Mouse (Mus musculus) stomach, postnatal 0 days (tissue): ENCODE data around the gene Xrcc6. TPM values are rescaled to one million over a fixed set of nuclear protein-coding genes. Genes with fewer than 3 reads are reported as not detected.
A peak's percentile ranks its signal among the peaks of the same experiment; 100 is the strongest.

Source experiments
- ATAC-seq: fragments of 200-750 bp; cut with Nextera tagmentation; 2 replicates; pipeline ENCODE4 v1.8.0; 2017; ENCODE audit not compliant: low FRiP score, low TSS enrichment
- DNase-seq: peaks from one replicate; pipeline ENCODE4 v3.0.0-alpha.2; 2016; ENCODE audit warnings: low spot score
- H3K27ac ChIP-seq: fragments of 300-500 bp; sonication (generic); replicated peaks from 2 replicates; pipeline ENCODE4 v1.5.1; 2014; ENCODE audit warnings: mild to moderate bottlenecking, control low read depth
- H3K27me3 ChIP-seq: fragments of 300-500 bp; sonication (generic); 2 replicates; pipeline ENCODE4 v1.6.1; 2014; ENCODE audit warnings: low read length; ENCODE audit not compliant: control insufficient read depth, insufficient read depth
- H3K36me3 ChIP-seq: fragments of 300-500 bp; sonication (generic); 2 replicates; pipeline ENCODE4 v1.6.1; 2014; ENCODE audit warnings: low read length, mixed read lengths; ENCODE audit not compliant: control insufficient read depth, insufficient read depth
- H3K4me1 ChIP-seq: fragments of 300-500 bp; sonication (generic); replicated peaks from 2 replicates; pipeline ENCODE4 v1.6.1; 2014; ENCODE audit warnings: antibody characterized with exemption; ENCODE audit not compliant: control insufficient read depth, insufficient read depth
- H3K4me2 ChIP-seq: fragments of 300-500 bp; sonication (generic); replicated peaks from 2 replicates; pipeline ENCODE4 v1.6.1; 2014; ENCODE audit warnings: low read depth, mild to moderate bottlenecking, control low read depth, moderate library complexity
- H3K4me3 ChIP-seq: fragments of 300-500 bp; sonication (generic); 2 replicates; pipeline ENCODE4 v1.5.1; 2014; ENCODE audit warnings: low read depth, low read length, control low read depth
- H3K9ac ChIP-seq: fragments of 300-500 bp; sonication (generic); 2 replicates; pipeline ENCODE4 v1.6.1; 2014; ENCODE audit warnings: mild to moderate bottlenecking, low read length, control low read depth, mixed read lengths
- H3K9me3 ChIP-seq: fragments of 300-500 bp; sonication (generic); 2 replicates; pipeline ENCODE4 v1.6.1; 2016; ENCODE audit warnings: low read length; ENCODE audit not compliant: control insufficient read depth
- CTCF ChIP-seq: IDR thresholded peaks from 2 replicates; pipeline ENCODE4 v1.5.1; 2016; ENCODE audit warnings: antibody characterized with exemption, low read depth, mild to moderate bottlenecking, moderate library complexity
- EP300 ChIP-seq: optimal IDR thresholded peaks from 2 replicates; pipeline ENCODE3; 2016; ENCODE audit warnings: antibody characterized with exemption
- WGBS: fragments of 180-500 bp; shearing (Covaris S2); extraction: QIAGEN DNeasy Blood & Tissue Kit; methylation state at CpG from one replicate; pipeline ENCODE4 v1.1.7; 2014; 5-methylcytosine and 5-hydroxymethylcytosine counted together
- polyA plus RNA-seq: library from polyadenylated mRNA; unstranded; fragments of >200 nt; fragmentation: Nextera tagmentation; extraction: Ambion mirVana; gene quantifications from 2 replicates; pipeline ENCODE4 v1.2.1, GENCODE M21; 2015

Gene Xrcc6
- polyA plus RNA-seq, 1 experiment from 2014 or later, result 30.4 TPM

DNA sequence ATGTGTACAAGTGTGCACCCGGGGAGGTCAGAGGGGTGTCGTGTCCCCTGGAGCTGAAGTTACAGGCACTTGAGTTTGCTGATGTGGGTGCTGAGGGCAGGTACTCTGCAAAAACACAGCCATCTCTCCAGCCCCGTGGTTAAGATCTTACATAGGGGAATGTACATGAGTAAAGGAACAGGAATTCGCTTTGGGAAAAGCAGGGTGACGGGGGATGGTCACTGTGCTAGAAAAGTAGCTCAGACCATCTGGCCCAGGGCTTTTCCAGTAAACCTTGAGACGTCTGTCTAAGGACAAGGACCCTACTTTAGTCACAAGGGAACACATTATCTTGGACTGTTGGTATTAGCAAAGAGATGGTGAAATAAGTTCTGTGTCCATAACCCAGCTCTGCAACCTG lies 24.3 kb downstream of the Xrcc6 start:
- no peak overlapping the region for H3K4me3 ChIP-seq
- H3K9me3 ChIP-seq, result no peaks in the 10 kb centered on the region
- no peaks in the 10 kb centered on the region for H3K27me3 ChIP-seq
- no peaks in the 10 kb centered on the region for H3K36me3 ChIP-seq
- H3K27ac ChIP-seq, result no peak overlapping the region
- ATAC-seq, result no peak
- DNase-seq, result no peak
- H3K9ac ChIP-seq, result no peak overlapping the region
- no peak for TF ChIP-seq EP300
- no peak for TF ChIP-seq CTCF
- H3K4me2 ChIP-seq, result no peak overlapping the region
- WGBS, result 74% methylated on average over 6 of the region's 6 CpGs
- H3K4me1 ChIP-seq, result 0 out of 2 replicates have a peak, but pooled peaks cover 4% of the 10 kb centered on the region

DNA sequence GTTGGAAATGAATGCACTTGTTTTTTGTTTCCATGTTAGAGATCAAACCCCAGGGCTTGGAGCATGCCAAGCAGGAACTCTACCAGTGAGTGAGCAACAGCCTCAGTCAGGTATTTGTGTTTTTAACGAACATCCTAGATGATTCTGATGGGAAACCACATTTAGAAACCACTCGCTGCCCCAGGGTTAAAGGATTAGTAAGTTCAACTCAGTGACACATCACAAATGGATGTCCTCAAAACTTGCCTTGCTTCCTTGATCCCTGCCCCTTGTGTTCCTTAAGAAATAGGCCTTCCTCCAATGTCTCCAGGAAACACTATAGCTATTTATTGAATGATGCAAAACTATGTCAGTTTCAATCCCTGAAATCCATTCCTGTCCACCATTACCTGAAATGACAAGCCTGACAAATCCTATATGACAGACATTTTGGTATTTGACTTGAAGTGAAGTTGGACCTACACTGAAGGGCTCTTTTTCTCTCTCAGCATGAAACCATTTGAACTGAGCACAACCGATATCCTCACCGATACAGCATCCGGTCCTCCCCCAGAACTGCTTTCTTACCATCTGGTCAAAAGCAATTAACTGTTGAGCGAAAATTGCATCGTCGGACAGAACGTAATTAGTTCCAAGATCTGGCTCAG lies 27.2 kb downstream of the Xrcc6 start:
- H3K36me3 ChIP-seq, result peaks cover 2% of the 10 kb centered on the region; the same call in 1 of the 2 replicates
- WGBS, result 18% methylated on average over 9 of the region's 9 CpGs
- peak overlapping the region; percentile 75; the same call in 1 of the 2 replicates for H3K27ac ChIP-seq
- no peaks in the 10 kb centered on the region for H3K27me3 ChIP-seq
- no peak for TF ChIP-seq EP300
- TF ChIP-seq CTCF, result no peak
- no peaks in the 10 kb centered on the region for H3K9me3 ChIP-seq
- H3K4me3 ChIP-seq, result peak overlapping the region; percentile 86
- no peak for DNase-seq
- 0 out of 2 replicates have a peak, but pooled peaks cover 4% of the 10 kb centered on the region for H3K4me1 ChIP-seq
- peak overlapping the region; percentile 73 for H3K9ac ChIP-seq
- peak overlapping the region; percentile 98 for H3K4me2 ChIP-seq
- no peak for ATAC-seq

DNA sequence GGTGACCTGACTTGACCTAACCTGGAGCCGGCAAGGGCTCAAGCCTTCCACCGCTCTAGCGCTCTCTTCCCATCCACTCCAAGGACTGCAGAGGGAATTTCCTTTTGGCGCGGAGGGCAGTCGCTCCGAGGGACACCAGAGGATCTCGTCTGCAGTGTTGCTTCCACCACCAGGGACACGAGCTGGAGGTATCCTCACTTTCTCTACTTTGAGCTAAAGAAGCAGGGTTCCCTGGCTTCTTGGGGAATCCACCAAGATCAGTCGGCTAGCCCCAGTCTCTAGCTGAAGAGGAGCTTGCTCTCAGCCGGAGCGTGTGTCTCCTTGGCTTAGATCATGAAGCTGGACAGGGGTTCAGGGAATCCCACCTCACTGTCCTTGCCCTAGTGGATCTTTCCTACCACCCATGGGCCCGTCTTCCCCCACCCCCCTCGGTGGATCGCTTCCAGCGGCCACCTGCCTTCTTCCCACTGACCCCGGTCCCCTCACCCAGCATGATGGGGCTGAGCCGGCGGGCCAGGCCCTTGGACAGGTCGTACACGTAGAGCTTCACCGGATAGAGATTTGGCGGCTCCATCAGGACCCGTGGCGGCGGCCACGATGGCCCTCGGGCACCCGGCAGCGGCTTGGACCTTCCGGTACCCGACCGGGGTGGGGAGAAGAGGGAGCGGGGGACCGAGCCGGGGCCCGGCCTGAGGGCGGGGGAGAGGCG lies 27.9 kb downstream of the Xrcc6 start:
- DNase-seq, result peak; percentile 39

DNA sequence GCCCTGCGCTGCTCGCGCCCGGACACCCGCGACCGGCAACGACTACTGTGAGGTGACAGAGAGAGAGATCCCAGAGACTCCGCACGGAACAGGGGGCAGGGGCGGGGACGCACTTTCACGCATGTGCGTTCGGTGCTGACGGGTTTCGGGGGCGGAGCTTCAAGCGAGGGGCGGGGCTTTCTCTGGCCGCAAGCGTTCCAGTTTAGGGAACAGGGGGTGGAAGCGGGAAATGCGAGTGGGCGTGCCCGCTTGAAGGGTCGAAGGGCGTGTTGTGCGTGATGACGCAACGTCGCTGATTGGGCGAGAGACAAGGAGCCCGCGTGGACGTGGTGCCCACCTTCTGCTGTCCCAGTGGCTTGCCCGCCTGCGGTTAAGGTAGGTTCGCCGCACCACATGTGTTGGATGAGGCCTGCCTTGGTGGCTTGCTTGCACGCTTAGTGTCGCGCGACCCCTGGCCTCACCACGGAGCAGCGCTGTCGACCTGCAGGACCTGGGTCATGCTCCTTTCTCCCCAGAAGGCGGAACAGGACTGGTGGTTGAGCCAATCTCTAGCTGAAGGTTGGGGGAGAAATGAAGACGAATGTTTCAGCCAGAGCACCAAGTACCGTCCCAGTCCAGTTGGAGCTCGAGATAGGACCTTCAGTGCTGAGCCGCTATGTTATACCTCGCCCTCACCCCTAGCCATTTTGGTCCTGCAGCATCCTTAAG lies 28.6 kb downstream of the Xrcc6 start:
- WGBS, result under 1% methylated on average over 52 of the region's 53 CpGs
- peak; percentile 42 for TF ChIP-seq CTCF
- no peak for TF ChIP-seq EP300

More for the DNA sequence above, 27.9 kb downstream of the Xrcc6 start:
- H3K4me2 ChIP-seq, result peak overlapping the region; percentile 98
- peak overlapping the region; percentile 86 for H3K4me3 ChIP-seq
- H3K9me3 ChIP-seq, result no peaks in the 10 kb centered on the region
- H3K9ac ChIP-seq, result peak overlapping the region; percentile 73
- no peak for ATAC-seq
- WGBS, result under 1% methylated on average over 39 of the region's 39 CpGs
- H3K36me3 ChIP-seq, result peaks cover 2% of the 10 kb centered on the region; the same call in 1 of the 2 replicates
- H3K27ac ChIP-seq, result peak overlapping the region; percentile 75
- H3K27me3 ChIP-seq, result no peaks in the 10 kb centered on the region
- peak; percentile 23; the same call in 1 of the 2 replicates for TF ChIP-seq CTCF
- no peak for TF ChIP-seq EP300
- H3K4me1 ChIP-seq, result 0 out of 2 replicates have a peak, but pooled peaks cover 4% of the 10 kb centered on the region

DNA sequence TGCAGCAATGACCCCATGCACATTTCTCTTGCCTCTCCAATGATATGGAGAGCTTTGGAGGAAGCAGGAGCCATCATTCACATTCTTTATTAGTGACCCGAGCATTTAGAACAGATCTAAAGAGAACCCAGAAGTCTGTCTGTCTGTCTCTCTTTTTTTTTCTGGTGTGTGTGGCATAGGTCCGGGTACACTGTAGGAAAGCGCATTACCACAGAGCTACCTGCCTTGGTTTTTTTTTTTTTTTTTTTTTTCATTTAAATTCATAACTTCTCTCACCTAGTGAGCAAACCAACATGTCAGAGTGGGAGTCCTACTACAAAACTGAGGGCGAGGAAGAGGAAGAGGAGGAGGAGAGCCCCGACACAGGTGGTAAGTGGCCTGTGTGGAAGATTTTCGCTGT lies 29.2 kb downstream of the Xrcc6 start:
- ATAC-seq (no peak), DNase-seq (no peak)
- H3K4me3 ChIP-seq, result peak overlapping the region; percentile 86
- no peaks in the 10 kb centered on the region for H3K9me3 ChIP-seq
- H3K4me2 ChIP-seq, result peak overlapping the region; percentile 98
- H3K27me3 ChIP-seq, result no peaks in the 10 kb centered on the region
- WGBS, result 16% methylated on average over 6 of the region's 6 CpGs
- 0 out of 2 replicates have a peak, but pooled peaks cover 4% of the 10 kb centered on the region for H3K4me1 ChIP-seq
- H3K9ac ChIP-seq, result peak overlapping the region; percentile 57
- no peak overlapping the region for H3K27ac ChIP-seq
- H3K36me3 ChIP-seq, result peaks cover 5% of the 10 kb centered on the region; the same call in 1 of the 2 replicates
- TF ChIP-seq EP300 (no peak), CTCF (no peak)

More for the DNA sequence above, 28.6 kb downstream of the Xrcc6 start:
- H3K9me3 ChIP-seq, result no peaks in the 10 kb centered on the region
- H3K9ac ChIP-seq, result peak overlapping the region; percentile 73
- H3K4me1 ChIP-seq, result 0 out of 2 replicates have a peak, but pooled peaks cover 4% of the 10 kb centered on the region
- DNase-seq, result peak; percentile 99
- peaks cover 2% of the 10 kb centered on the region; the same call in 1 of the 2 replicates for H3K36me3 ChIP-seq
- H3K27me3 ChIP-seq, result no peaks in the 10 kb centered on the region
- peak overlapping the region; percentile 75 for H3K27ac ChIP-seq
- peak overlapping the region; percentile 86 for H3K4me3 ChIP-seq
- peak; percentile 93 for ATAC-seq
- peak overlapping the region; percentile 98 for H3K4me2 ChIP-seq
